Mouse (Mus musculus) 3134 (cell line): ENCODE measurements around the gene Gm2163.
"Not testable (repeated sequence)": the region's sequence is repeated elsewhere in the genome, so short reads cannot be mapped to it uniquely, and the experiment has no call there.

Source experiments
- DNase-seq: peaks from one replicate; pipeline ENCODE4 v3.0.0-alpha.2; 2011; ENCODE audit warnings: low spot score; ENCODE audit not compliant: insufficient read length; ENCODE audit errors: extremely low read depth

Gm2163 gene

GRCm38 (mm10) chr4:42466452-42466851 is at the start of gene Gm2163:
Gene Gm2163 (plus strand): TSS chr4:42466752.
- not testable (repeated sequence) for DNase-seq

GRCm38 (mm10) chr4:42439078-42439477 is 27.5 kb upstream of the Gm2163 start, which contains the start of gene Gm21586:
Gene Gm21586 (plus strand): TSS chr4:42439378.
- DNase-seq, result not testable (repeated sequence)

- DNase-seq, result not testable (repeated sequence)
Observed at GRCm38 (mm10) chr4:42528075-42528474, 61.5 kb downstream of the Gm2163 start, which contains the start of gene Fam205a2. Gene Fam205a2 (minus strand): TSS chr4:42528175.

GRCm38 (mm10) chr4:42611895-42612294 is 145.3 kb downstream of the Gm2163 start, which contains the start of gene Gm10591:
Gene Gm10591 (plus strand): TSS chr4:42612195.
- not testable (repeated sequence) for DNase-seq

- DNase-seq, result not testable (repeated sequence)
Observed at GRCm38 (mm10) chr4:42629419-42629818, 162.9 kb downstream of the Gm2163 start, which contains the start of gene Gm2564. Gene Gm2564 (plus strand): TSS chr4:42629719.
